8 mouse cellular contexts compared by ENCODE assay signal in genomic region chr9:123717186-123718008, GRCm38 (mm10). TPM values are rescaled to one million over a fixed set of nuclear protein-coding genes. Genes with fewer than 3 reads are reported as not detected.
A peak's percentile ranks its signal among the peaks of the same experiment; 100 is the strongest.
DNase-seq lines count a peak whose midpoint lies in the region; ATAC-seq lines count a peak whose summit lies in the region.

Gene Lztfl1 (minus strand): TSS chr9:123717697.

- WGBS in hindbrain, embryonic 16.5 days = under 1% methylated on average over 53 of the region's 55 CpGs
- under 1% methylated on average over 53 of the region's 55 CpGs for WGBS in macrophage (ENCODE audit: missing documents)

- DNase-seq in WW6 (ENCODE audit: low read depth, low spot score) = peak; percentile 93
- peak; percentile 84 to 89 for DNase-seq in cerebellum, postnatal 4 days (ENCODE audit: low spot score in 2 of 2)
- peak; percentile 97 for DNase-seq in gastrocnemius, adult 18-20 months (ENCODE audit: low spot score)
- peak; percentile 96 to 97 for DNase-seq in left cerebral cortex, adult 18-20 months (ENCODE audit: low spot score in 2 of 2)
- DNase-seq in right cerebral cortex, adult 18-20 months = peak; percentile 98
- peak; percentile 92 for DNase-seq in urinary bladder, postnatal 10 days (ENCODE audit: low spot score)

- H3K4me3 ChIP-seq in hindbrain, embryonic 16.5 days (ENCODE audit: low read length) = peak within 1 kb of the TSS; percentile 75
- peak within 1 kb of the TSS; percentile 50 for H3K4me3 ChIP-seq in macrophage (ENCODE audit: inconsistent target)

- H3K36me3 ChIP-seq in hindbrain, embryonic 16.5 days (ENCODE audit: control insufficient read depth, insufficient read depth, low read length) = no peaks in the 10 kb centered on the region
- H3K36me3 ChIP-seq in macrophage (ENCODE audit: inconsistent target) = no peaks in the 10 kb centered on the region

- H3K79me2 ChIP-seq in macrophage (ENCODE audit: inconsistent target) = peaks cover 4% of the 10 kb centered on the region; the same call in 1 of the 2 replicates

- H3K9me3 ChIP-seq in hindbrain, embryonic 16.5 days (ENCODE audit: control insufficient read depth, low read length) = no peaks in the 10 kb centered on the region

- peak within 1 kb of the TSS; percentile 55 for H3K27ac ChIP-seq in hindbrain, embryonic 16.5 days (ENCODE audit: low read depth, low read length)
- no peak within 1 kb of the TSS for H3K27ac ChIP-seq in macrophage

- no peaks in the 10 kb centered on the region for H3K27me3 ChIP-seq in hindbrain, embryonic 16.5 days (replicated peaks; ENCODE audit: control insufficient read depth, insufficient read depth, low read length)

- peaks cover 9% of the 10 kb centered on the region for H3K4me1 ChIP-seq in hindbrain, embryonic 16.5 days (ENCODE audit: control insufficient read depth, insufficient read depth, low read depth, low read length)

- H3K4me2 ChIP-seq in hindbrain, embryonic 16.5 days (ENCODE audit: low read length) = peak within 1 kb of the TSS; percentile 78

- peak within 1 kb of the TSS; percentile 80 for H3K9ac ChIP-seq in hindbrain, embryonic 16.5 days (ENCODE audit: low read depth, low read length)

- peak; percentile 100 for ATAC-seq in hindbrain, embryonic 16.5 days

RNA-seq across cellular contexts. Expression of gene Lztfl1, which starts in this region (rescaled TPM):
- 10 to 100 TPM; 19.6 to 20.0 TPM for total RNA-seq in gastrocnemius, adult 18-20 months (2021)
- 42.6 and 45.2 TPM in 2 replicates for polyA plus RNA-seq in hindbrain, embryonic 16.5 days (2015; fragmentation: Nextera tagmentation; extraction: Ambion mirVana)
- 10 to 100 TPM; 65.2 to 74.3 TPM for total RNA-seq in left cerebral cortex, adult 18-20 months (2021)
- total RNA-seq in macrophage (2018; cell fraction: chromatin; rRNA removed) = 100 to 1,000 TPM in 8 of 26 experiments, 10 to 100 TPM in 18; 26.4 to 266 (median 59.9) TPM
- 10 to 100 TPM in 25 of 26 experiments, 1 to 10 TPM in 1; 10.0 to 36.0 (median 15.7) TPM for total RNA-seq in macrophage (2018; cell fraction: cytosol; rRNA removed)
- total RNA-seq in macrophage (2018; cell fraction: nucleus; rRNA removed) = 100 to 1,000 TPM in 2 of 26 experiments, 10 to 100 TPM in 24; 18.0 to 129 (median 35.2) TPM
- polyA plus RNA-seq in macrophage (2018) = 9.3 to 35.1 TPM (median 12.2 TPM) in 3 replicates
